Mouse (Mus musculus): ENCODE data around the gene Cwh43.

- TF ChIP-seq CTCF (IDR thresholded peaks at IDR 0.05) (no peak), EP300 (IDR thresholded peaks at IDR 0.05) (no peak)
Measured at GRCm38 (mm10) chr5:73402911-73403310, 3.0 kb upstream of the Cwh43 start.
